Mouse (Mus musculus) kidney, adult 2 months (tissue): ENCODE measurements around the gene Cnot1. TPM values are rescaled to one million over a fixed set of nuclear protein-coding genes. Genes with fewer than 3 reads are reported as not detected.

Source experiments
- DNase-seq: peaks from one replicate; pipeline ENCODE4 v3.0.0; 2021
- H3K27ac ChIP-seq: fragments of 200-500 bp; 2 replicates; pipeline ENCODE4 v1.5.1; 2012; ENCODE audit warnings: low read depth, low read length, control low read depth, inconsistent platforms; ENCODE audit not compliant: insufficient read depth
- H3K27me3 ChIP-seq: fragments of 200-500 bp; replicated peaks from 2 replicates; pipeline ENCODE4 v1.6.1; 2012; ENCODE audit warnings: mild to moderate bottlenecking, moderate library complexity, low read length, inconsistent platforms; ENCODE audit not compliant: control insufficient read depth, insufficient read depth
- H3K36me3 ChIP-seq: fragments of 200-500 bp; 2 replicates; pipeline ENCODE4 v1.6.1; 2012; ENCODE audit warnings: mild to moderate bottlenecking, moderate library complexity, low read length, inconsistent platforms; ENCODE audit not compliant: control insufficient read depth, insufficient read depth
- H3K4me1 ChIP-seq: fragments of 200-500 bp; 2 replicates; pipeline ENCODE4 v1.6.1; 2011; ENCODE audit warnings: low read length; ENCODE audit not compliant: control insufficient read depth, insufficient read depth
- H3K4me3 ChIP-seq: fragments of 200-500 bp; 2 replicates; pipeline ENCODE4 v1.5.1; 2011; ENCODE audit warnings: mild to moderate bottlenecking, low read depth, low read length, control low read depth; ENCODE audit not compliant: insufficient read depth
- CTCF ChIP-seq: fragments of 200-500 bp; conservative IDR thresholded peaks from 2 replicates; pipeline ENCODE4 v1.5.1; 2011; ENCODE audit warnings: low read depth, mild to moderate bottlenecking, control low read depth, low read length, moderate library complexity, mixed read lengths; ENCODE audit not compliant: insufficient read depth, insufficient read length
- POLR2A ChIP-seq: fragments of 200-500 bp; IDR thresholded peaks from one replicate; pipeline ENCODE4 v1.6.1; 2011; ENCODE audit warnings: low read depth, low read length, control low read depth
- WGBS: fragments of 180-500 bp; shearing (Covaris S2); methylation state at CpG from one replicate; pipeline ENCODE4 v1.1.7; 2018; 5-methylcytosine and 5-hydroxymethylcytosine counted together
- polyA plus RNA-seq: library from polyadenylated mRNA; depleted of rRNA; stranded (reverse); fragments of >200 nt; gene quantifications from 2 replicates; pipeline ENCODE4 v1.2.3, GENCODE M21; 2012; rRNA removed

Gene Cnot1
- polyA plus RNA-seq = 57.4 and 71.4 TPM in 2 replicates

DNA sequence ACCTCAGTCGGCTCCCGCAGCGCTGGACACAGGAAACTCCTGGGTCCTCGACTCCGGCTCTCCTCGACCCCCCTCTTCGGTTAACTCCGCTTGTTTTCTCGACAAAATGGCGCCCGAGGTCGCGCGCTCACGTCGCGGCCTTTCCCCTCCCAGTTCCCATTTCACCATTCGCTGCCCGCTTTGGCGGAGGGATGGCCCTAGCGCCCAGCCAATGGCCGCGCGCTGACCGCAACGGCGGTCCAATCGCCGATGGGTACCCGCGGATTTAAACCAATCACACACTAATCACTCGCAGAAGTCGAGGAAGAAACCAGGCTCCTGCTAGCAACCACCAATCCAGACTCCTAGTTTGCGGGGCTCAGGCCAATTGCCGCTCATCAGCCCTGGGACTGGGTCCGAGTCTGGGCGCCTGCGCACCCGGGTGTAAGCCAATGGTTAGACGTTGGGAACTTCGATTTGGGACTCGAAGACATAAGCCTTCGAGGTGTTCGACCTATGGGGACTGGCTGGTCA is at the start of gene Cnot1:
Gene Cnot1, minus strand, starts transcription at position 134 of the 513 bp plus-strand sequence.
- no peak for TF ChIP-seq POLR2A
- TF ChIP-seq CTCF = no peak

DNA sequence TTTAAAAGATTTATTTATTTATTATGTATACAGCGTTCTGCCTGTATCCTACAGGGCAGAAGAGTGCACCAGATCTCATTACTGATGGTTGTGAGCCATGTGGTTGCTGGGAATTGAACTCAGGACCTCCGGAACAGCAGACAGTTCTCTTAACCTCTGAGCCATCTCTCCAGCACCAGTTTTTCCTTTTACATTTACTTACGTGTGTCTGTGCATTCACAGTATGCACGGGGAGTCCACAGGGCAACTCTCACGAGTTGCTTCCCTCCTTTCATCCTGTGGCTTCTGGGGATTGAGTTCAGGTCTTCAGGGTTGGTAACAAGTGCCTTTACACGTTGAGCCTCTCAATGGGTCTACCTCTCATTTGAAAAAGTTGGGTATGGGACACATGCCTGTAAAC is 46.9 kb upstream of the Cnot1 start:
- Histone ChIP-seq H3K36me3 (no peaks in the 10 kb centered on the region), H3K27me3 (no peaks in the 10 kb centered on the region), H3K4me1 (peaks cover 8% of the 10 kb centered on the region; the same call in 1 of the 2 replicates), H3K4me3 (no peak overlapping the region), H3K27ac (no peak overlapping the region)
- no peak for DNase-seq
- TF ChIP-seq CTCF (no peak), POLR2A (no peak)
- 84% methylated on average over 6 of the region's 6 CpGs for WGBS

More for the DNA sequence above, at the start of gene Cnot1:
- H3K36me3 ChIP-seq = no peaks in the 10 kb centered on the region
- H3K27me3 ChIP-seq = no peaks in the 10 kb centered on the region
- peak; percentile 99 for DNase-seq
- WGBS = under 1% methylated on average over 44 of the region's 44 CpGs
- H3K4me1 ChIP-seq = peaks cover 13% of the 10 kb centered on the region
- H3K27ac ChIP-seq = peak within 1 kb of the TSS; percentile 92
- H3K4me3 ChIP-seq = peak within 1 kb of the TSS; percentile 95

DNA sequence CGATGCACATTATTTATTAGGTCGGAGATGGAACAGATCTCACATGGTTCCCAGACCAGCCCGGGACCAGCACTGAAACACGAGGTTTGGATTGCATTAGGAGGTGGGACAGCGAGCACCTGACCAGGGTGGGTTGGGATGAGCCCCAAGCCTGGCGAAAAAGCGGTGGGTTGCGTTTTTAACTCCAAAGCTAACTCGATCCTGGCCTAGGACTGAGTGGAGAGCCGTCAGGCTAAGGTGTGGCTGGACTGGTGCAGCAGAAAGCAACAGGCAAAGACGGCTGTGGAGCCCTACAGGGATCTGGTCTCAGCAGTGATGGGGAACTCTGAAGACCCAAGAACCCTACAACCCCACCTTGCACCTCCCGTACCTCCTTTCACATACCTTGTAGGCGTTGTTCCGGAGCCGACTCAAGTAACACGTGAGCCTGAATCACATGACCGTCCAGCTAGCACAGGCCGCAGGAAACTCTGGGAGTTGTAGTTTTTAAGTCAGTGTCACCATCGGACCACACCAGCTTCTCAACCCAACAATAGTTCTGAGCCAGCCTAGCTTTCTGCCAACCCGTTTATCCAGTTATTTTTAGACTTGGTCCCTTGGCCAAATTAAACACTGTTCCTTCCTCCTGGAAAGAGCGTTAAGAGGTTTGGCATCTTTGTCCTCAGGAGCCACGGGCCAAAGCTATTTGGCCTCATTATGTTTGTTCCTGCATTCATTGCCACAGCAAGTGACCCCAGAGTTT is 46.0 kb upstream of the Cnot1 start, which contains the start of gene Slc38a7:
Gene Slc38a7, minus strand, starts transcription at position 438 of the 742 bp plus-strand sequence.
- H3K27me3 ChIP-seq = no peaks in the 10 kb centered on the region
- H3K36me3 ChIP-seq = no peaks in the 10 kb centered on the region
- peak within 1 kb of the TSS; percentile 91 for H3K4me3 ChIP-seq
- TF ChIP-seq POLR2A (no peak), CTCF (no peak)
- WGBS = 6% methylated on average over 22 of the region's 22 CpGs
- H3K27ac ChIP-seq = peak within 1 kb of the TSS; percentile 71
- peaks cover 8% of the 10 kb centered on the region; the same call in 1 of the 2 replicates for H3K4me1 ChIP-seq
- DNase-seq = peak; percentile 95

DNA sequence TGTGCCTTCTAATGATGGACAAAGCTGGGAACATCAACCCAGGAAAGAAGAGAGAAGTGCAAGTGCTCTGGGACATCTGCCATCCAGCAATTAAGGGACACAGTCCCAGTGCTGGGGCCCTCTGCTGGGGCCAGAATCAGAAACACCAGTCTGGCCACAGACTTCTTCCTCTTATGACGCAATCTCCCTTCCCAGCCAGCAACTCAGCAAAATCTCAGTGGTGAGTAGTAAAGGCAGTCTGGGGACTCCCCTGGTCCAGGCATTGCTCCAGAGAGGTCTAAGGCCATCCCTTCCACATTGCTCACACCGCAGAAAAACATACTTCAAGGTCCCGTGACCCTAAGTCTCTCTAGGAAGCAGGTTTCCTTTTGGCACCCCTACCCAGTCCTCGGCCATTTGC is 45.0 kb upstream of the Cnot1 start:
- H3K4me1 ChIP-seq = peaks cover 8% of the 10 kb centered on the region; the same call in 1 of the 2 replicates
- peak overlapping the region; percentile 71; the same call in 1 of the 2 replicates for H3K27ac ChIP-seq
- DNase-seq = peak; percentile 77
- H3K36me3 ChIP-seq = no peaks in the 10 kb centered on the region
- TF ChIP-seq CTCF (no peak; the same call in 1 of the 2 replicates), POLR2A (no peak)
- H3K4me3 ChIP-seq = peak overlapping the region; percentile 91; the same call in 1 of the 2 replicates
- WGBS = 11% methylated on average over 4 of the region's 4 CpGs
- H3K27me3 ChIP-seq = no peaks in the 10 kb centered on the region

DNA sequence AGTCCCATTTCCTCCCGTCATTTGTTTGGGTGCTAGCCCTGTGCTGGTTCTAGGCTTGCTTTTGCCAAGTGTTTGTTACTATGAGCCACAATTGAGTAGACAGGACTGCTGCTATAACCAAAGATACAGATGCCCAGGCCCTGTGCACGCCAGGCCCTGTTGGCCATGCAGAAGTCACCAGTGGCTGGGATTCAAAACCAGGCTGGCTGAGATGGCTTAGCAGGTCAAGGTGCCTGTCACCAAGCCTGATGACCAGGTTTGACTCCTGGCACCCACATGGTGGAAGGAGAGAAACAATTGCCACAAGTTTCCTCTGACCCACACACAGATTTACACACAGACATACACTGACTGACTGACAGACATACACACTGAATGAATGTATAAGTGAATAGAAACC is 43.1 kb upstream of the Cnot1 start:
- Histone ChIP-seq H3K27ac (no peak overlapping the region), H3K4me1 (peaks cover 8% of the 10 kb centered on the region; the same call in 1 of the 2 replicates), H3K4me3 (no peak overlapping the region), H3K27me3 (no peaks in the 10 kb centered on the region), H3K36me3 (no peaks in the 10 kb centered on the region)
- DNase-seq = no peak
- WGBS = 90% methylated on average over 2 of the region's 2 CpGs
- TF ChIP-seq POLR2A = no peak
- no peak for TF ChIP-seq CTCF

DNA sequence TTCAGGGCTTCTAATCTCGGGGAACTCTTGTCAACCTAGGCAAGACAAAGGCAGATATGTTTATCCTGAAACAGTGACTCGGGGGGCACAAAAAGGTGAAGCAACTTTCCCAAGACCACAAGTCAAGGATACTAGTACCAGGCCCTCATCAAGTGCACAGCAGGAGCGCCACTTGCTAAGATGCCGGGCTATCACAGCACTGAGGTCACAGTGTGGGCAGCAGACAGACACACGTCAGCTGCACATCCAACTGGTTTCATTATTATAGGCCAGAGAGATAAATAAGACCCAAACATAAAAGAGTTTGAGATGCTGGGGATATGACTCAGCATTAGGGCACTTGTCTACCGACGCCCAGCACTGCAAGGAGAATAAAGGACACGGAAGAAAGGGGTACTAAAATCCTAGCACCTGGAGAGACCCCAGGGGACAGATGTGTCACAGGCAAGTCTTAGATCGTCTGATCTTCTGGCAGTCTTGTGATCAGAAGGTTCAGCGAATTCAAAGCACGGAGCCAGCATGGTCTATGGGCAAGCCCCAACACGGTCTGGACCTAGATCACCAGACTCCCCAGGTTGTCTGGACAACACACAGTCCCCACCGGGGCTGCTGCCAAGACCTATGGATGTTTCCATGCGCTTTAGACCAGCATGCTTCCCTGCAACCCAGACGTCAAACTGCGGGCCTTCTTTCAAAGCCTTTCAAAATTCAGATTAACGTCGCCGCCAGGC is 41.6 kb upstream of the Cnot1 start:
- no peak overlapping the region for H3K27ac ChIP-seq
- no peaks in the 10 kb centered on the region for H3K27me3 ChIP-seq
- no peak for DNase-seq
- H3K4me1 ChIP-seq = peaks cover 8% of the 10 kb centered on the region; the same call in 1 of the 2 replicates
- H3K36me3 ChIP-seq = no peaks in the 10 kb centered on the region
- WGBS = 94% methylated on average over 19 of the region's 19 CpGs
- no peak for TF ChIP-seq POLR2A
- TF ChIP-seq CTCF = no peak
- H3K4me3 ChIP-seq = no peak overlapping the region
